Mouse (Mus musculus) neural tube, embryonic 11.5 days (tissue): ENCODE results near the gene Ift122. TPM values are rescaled to one million over a fixed set of nuclear protein-coding genes. Genes with fewer than 3 reads are reported as not detected.
A peak's percentile ranks its signal among the peaks of the same experiment; 100 is the strongest.

Source experiments
- ATAC-seq: fragments of 200-750 bp; cut with Nextera tagmentation; 2 replicates; pipeline ENCODE4 v1.8.0; 2017; ENCODE audit warnings: moderate number of reproducible peaks, mild to moderate bottlenecking, moderate TSS enrichment, moderate library complexity; ENCODE audit not compliant: insufficient read depth, low FRiP score, low TSS enrichment
- DNase-seq: peaks from one replicate; pipeline ENCODE4 v3.0.0-alpha.2; 2015; ENCODE audit warnings: low spot score
- H3K27ac ChIP-seq: fragments of 300-500 bp; sonication (generic); 2 replicates; pipeline ENCODE4 v1.5.1; 2014; ENCODE audit warnings: low read depth, mild to moderate bottlenecking, low read length
- H3K27me3 ChIP-seq: fragments of 300-500 bp; sonication (generic); 2 replicates; pipeline ENCODE4 v1.6.1; 2014; ENCODE audit warnings: mild to moderate bottlenecking, low read length, mixed read lengths; ENCODE audit not compliant: control insufficient read depth, insufficient read depth
- H3K36me3 ChIP-seq: fragments of 300-500 bp; sonication (generic); 2 replicates; pipeline ENCODE4 v1.6.1; 2014; ENCODE audit warnings: mild to moderate bottlenecking, low read length, moderate library complexity, mixed read lengths; ENCODE audit not compliant: control insufficient read depth, insufficient read depth
- H3K4me1 ChIP-seq: fragments of 300-500 bp; sonication (generic); 2 replicates; pipeline ENCODE4 v1.6.1; 2014; ENCODE audit warnings: low read length, mixed read lengths; ENCODE audit not compliant: control insufficient read depth, insufficient read depth
- H3K4me2 ChIP-seq: fragments of 300-500 bp; sonication (generic); 2 replicates; pipeline ENCODE4 v1.6.1; 2014; ENCODE audit warnings: low read depth, mild to moderate bottlenecking, moderate library complexity
- H3K4me3 ChIP-seq: fragments of 300-500 bp; sonication (generic); 2 replicates; pipeline ENCODE4 v1.5.1; 2014; ENCODE audit warnings: low read depth, low read length
- H3K9ac ChIP-seq: fragments of 300-500 bp; sonication (generic); 2 replicates; pipeline ENCODE4 v1.6.1; 2014; ENCODE audit warnings: mild to moderate bottlenecking, low read length
- H3K9me3 ChIP-seq: fragments of 300-500 bp; sonication (generic); 2 replicates; pipeline ENCODE4 v1.6.1; 2016; ENCODE audit warnings: low read length; ENCODE audit not compliant: control insufficient read depth
- WGBS: fragments of 180-500 bp; shearing (Covaris S2); extraction: QIAGEN DNeasy Blood & Tissue Kit; methylation state at CpG from one replicate; pipeline ENCODE4 v1.1.7; 2014; 5-methylcytosine and 5-hydroxymethylcytosine counted together
- polyA plus RNA-seq: library from polyadenylated mRNA; unstranded; fragments of >200 nt; fragmentation: Nextera tagmentation; extraction: Ambion mirVana; gene quantifications from 2 replicates; pipeline ENCODE4 v1.2.1, GENCODE M21; 2014

The Ift122 gene
- polyA plus RNA-seq, 1 experiment from 2014 or later = 31.6 TPM

GRCm38 (mm10) chr6:115838161-115838597 lies 15.1 kb upstream of the Ift122 start, which contains the start of gene Efcab12:
Gene Efcab12, minus strand, starts transcription at chr6:115838412.
- DNase-seq = peak; percentile 67
- peak within 1 kb of the TSS; percentile 31 for H3K4me3 ChIP-seq
- no peaks in the 10 kb centered on the region for H3K27me3 ChIP-seq
- 0 out of 2 replicates have a peak, but pooled peaks cover 3% of the 10 kb centered on the region for H3K4me1 ChIP-seq
- 2% methylated on average over 19 of the region's 19 CpGs for WGBS
- H3K4me2 ChIP-seq = peak within 1 kb of the TSS; percentile 52
- no peaks in the 10 kb centered on the region for H3K9me3 ChIP-seq
- H3K9ac ChIP-seq = peak within 1 kb of the TSS; percentile 53
- ATAC-seq = peak; percentile 86
- no peak within 1 kb of the TSS for H3K27ac ChIP-seq
- H3K36me3 ChIP-seq = no peaks in the 10 kb centered on the region

DNA sequence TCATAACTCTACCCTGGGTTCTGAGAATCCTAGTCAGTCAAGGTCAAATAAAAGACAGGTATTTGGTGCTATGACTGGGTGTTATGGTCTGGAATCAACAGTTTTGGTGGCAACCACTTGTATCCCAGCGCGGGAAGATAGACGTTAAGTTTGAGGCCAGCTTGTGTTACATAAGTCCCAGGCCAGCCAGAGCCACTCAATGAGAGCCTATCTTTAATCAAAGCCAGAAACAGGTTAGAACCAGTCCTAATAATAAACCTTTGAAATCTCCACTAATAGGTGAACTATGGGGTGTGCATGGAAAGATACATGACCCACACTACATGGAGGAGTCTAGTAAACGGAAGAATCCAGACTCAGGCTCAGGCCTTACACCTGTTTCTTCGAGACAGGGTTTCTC lies 14.5 kb upstream of the Ift122 start:
- 0 out of 2 replicates have a peak, but pooled peaks cover 3% of the 10 kb centered on the region for H3K4me1 ChIP-seq
- ATAC-seq (no peak; the same call in 1 of the 2 replicates), DNase-seq (no peak)
- no peaks in the 10 kb centered on the region for H3K27me3 ChIP-seq
- no peak overlapping the region for H3K27ac ChIP-seq
- H3K9me3 ChIP-seq = no peaks in the 10 kb centered on the region
- 0 out of 2 replicates have a peak, but pooled peaks cover 2% of the 10 kb centered on the region for H3K36me3 ChIP-seq
- no peak overlapping the region for H3K4me3 ChIP-seq
- 70% methylated on average over 5 of the region's 5 CpGs for WGBS
- peak overlapping the region; percentile 52 for H3K4me2 ChIP-seq
- H3K9ac ChIP-seq = no peak overlapping the region

DNA sequence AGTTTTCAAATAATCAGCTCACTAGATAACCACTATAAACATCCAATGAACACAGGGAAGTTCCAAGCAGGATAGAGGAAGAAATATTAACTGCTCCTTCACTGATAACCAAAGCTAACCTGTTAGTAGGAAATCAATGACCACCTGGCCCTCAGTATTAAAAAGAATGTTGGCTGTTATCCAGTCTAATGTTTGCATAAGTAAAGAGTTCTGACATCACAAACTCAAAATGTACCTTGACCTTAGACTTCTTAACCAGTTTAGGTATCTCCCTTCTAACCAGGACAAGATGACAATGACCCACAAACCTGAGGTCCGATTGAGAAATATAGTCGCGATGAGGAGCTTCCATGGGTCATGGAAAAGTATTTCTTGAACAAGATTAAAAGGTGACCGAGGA lies 8.3 kb upstream of the Ift122 start:
- DNase-seq (no peak), ATAC-seq (no peak)
- WGBS = 92% methylated on average over 4 of the region's 4 CpGs
- no peak overlapping the region for H3K27ac ChIP-seq
- no peaks in the 10 kb centered on the region for H3K4me1 ChIP-seq
- H3K4me2 ChIP-seq = no peak overlapping the region
- H3K27me3 ChIP-seq = no peaks in the 10 kb centered on the region
- H3K36me3 ChIP-seq = peaks cover 5% of the 10 kb centered on the region
- H3K9me3 ChIP-seq = no peaks in the 10 kb centered on the region
- H3K4me3 ChIP-seq = no peak overlapping the region
- no peak overlapping the region for H3K9ac ChIP-seq

GRCm38 (mm10) chr6:115846640-115847411 lies 6.4 kb upstream of the Ift122 start:
- ATAC-seq = no peak
- H3K9ac ChIP-seq = no peak overlapping the region
- H3K36me3 ChIP-seq = peaks cover 5% of the 10 kb centered on the region
- no peak overlapping the region for H3K4me3 ChIP-seq
- no peaks in the 10 kb centered on the region for H3K27me3 ChIP-seq
- H3K4me1 ChIP-seq = no peaks in the 10 kb centered on the region
- 79% methylated on average over 5 of the region's 8 CpGs for WGBS
- H3K4me2 ChIP-seq = no peak overlapping the region
- DNase-seq = peak; percentile 63
- no peak overlapping the region for H3K27ac ChIP-seq
- H3K9me3 ChIP-seq = no peaks in the 10 kb centered on the region

- H3K27me3 ChIP-seq = no peaks in the 10 kb centered on the region
- H3K4me1 ChIP-seq = peaks cover 3% of the 10 kb centered on the region; the same call in 1 of the 2 replicates
- DNase-seq (no peak), ATAC-seq (no peak)
- no peaks in the 10 kb centered on the region for H3K9me3 ChIP-seq
- WGBS = 97% methylated on average over 10 of the region's 10 CpGs
- H3K9ac ChIP-seq = no peak overlapping the region
- H3K4me3 ChIP-seq = no peak overlapping the region
- no peak overlapping the region for H3K27ac ChIP-seq
- H3K4me2 ChIP-seq = no peak overlapping the region
- peaks cover 4% of the 10 kb centered on the region for H3K36me3 ChIP-seq
Observed at GRCm38 (mm10) chr6:115848598-115849304, 4.5 kb upstream of the Ift122 start.

GRCm38 (mm10) chr6:115852446-115853090 lies 702 bp upstream of the Ift122 start:
- H3K27ac ChIP-seq = peak overlapping the region; percentile 74
- peak overlapping the region; percentile 55 for H3K4me3 ChIP-seq
- H3K27me3 ChIP-seq = no peaks in the 10 kb centered on the region
- H3K4me2 ChIP-seq = peak overlapping the region; percentile 69
- WGBS = 6% methylated on average over 20 of the region's 20 CpGs
- peaks cover 3% of the 10 kb centered on the region; the same call in 1 of the 2 replicates for H3K4me1 ChIP-seq
- no peaks in the 10 kb centered on the region for H3K9me3 ChIP-seq
- peaks cover 3% of the 10 kb centered on the region for H3K36me3 ChIP-seq
- no peak for ATAC-seq
- DNase-seq = no peak
- H3K9ac ChIP-seq = peak overlapping the region; percentile 69

GRCm38 (mm10) chr6:115853985-115854384 lies 715 bp downstream of the Ift122 start:
- Histone ChIP-seq H3K4me2 (peak overlapping the region; percentile 58), H3K9me3 (no peaks in the 10 kb centered on the region), H3K27ac (peak overlapping the region; percentile 85), H3K27me3 (no peaks in the 10 kb centered on the region), H3K9ac (peak overlapping the region; percentile 55), H3K36me3 (peaks cover 2% of the 10 kb centered on the region), H3K4me3 (peak overlapping the region; percentile 55), H3K4me1 (peaks cover 3% of the 10 kb centered on the region; the same call in 1 of the 2 replicates)
- DNase-seq = no peak
- ATAC-seq = no peak
- 52% methylated on average over 7 of the region's 7 CpGs for WGBS

DNA sequence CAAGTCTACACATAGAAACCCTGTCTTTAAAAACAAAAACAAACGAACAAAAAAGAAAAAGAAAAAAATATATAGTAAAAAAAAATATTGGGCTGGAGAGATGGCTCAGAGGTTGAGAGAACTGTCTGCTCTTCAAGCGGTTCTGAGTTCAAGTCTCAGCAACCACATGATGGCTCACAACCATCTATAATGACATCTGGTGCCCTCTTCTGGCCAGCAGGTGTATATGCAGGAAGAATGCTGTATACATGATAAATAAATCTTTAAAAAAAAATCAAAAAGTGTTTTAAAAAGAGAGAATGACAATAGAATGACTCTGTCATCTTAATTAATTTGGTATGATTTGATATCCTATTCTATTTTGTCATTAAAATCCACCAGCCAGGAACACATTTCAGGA lies 1.2 kb downstream of the Ift122 start:
- Histone ChIP-seq H3K9me3 (no peaks in the 10 kb centered on the region), H3K9ac (no peak overlapping the region), H3K4me3 (no peak overlapping the region), H3K27ac (no peak overlapping the region), H3K4me1 (peaks cover 3% of the 10 kb centered on the region; the same call in 1 of the 2 replicates), H3K36me3 (no peaks in the 10 kb centered on the region), H3K4me2 (no peak overlapping the region), H3K27me3 (no peaks in the 10 kb centered on the region)
- WGBS = 69% methylated on average over 2 of the region's 2 CpGs
- no peak for DNase-seq
- ATAC-seq = no peak
